Mouse (Mus musculus): Measurements from ENCODE around the gene Mllt10. TPM values are rescaled to one million over a fixed set of nuclear protein-coding genes. Genes with fewer than 3 reads are reported as not detected.
A peak's percentile ranks its signal among the peaks of the same experiment; 100 is the strongest.

Mllt10 gene
- 10 to 100 TPM; 26.7 to 44.6 (median 37.8) TPM for polyA plus RNA-seq (2017; shearing (Covaris generic))

GRCm38 (mm10) chr2:18055016-18055928 lies at the start of gene Mllt10:
Gene Mllt10 (plus strand): TSS chr2:18055237.
- no peak for ATAC-seq

- no peak for ATAC-seq
Observed at GRCm38 (mm10) chr2:18011226-18011625, 43.8 kb upstream of the Mllt10 start.

DNA sequence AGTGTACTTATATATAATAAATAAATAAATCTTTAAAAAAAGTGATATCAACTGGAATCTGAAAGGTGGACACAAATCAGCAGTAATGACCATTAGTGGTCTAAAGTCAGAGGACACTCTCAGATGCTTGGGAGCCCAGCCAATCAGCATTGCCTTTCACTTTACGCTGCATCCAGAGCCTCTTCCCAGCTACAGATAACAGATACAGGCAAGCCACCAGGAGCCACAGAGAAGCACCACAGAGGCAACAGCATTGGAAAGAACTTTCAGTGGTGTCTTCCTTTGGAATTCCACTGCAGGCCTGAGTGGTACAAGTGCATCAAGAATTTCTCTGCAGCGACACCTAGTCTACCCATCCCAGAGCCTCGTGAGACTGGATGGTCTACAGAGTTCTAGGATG lies 42.2 kb upstream of the Mllt10 start:
- ATAC-seq, result no peak

DNA sequence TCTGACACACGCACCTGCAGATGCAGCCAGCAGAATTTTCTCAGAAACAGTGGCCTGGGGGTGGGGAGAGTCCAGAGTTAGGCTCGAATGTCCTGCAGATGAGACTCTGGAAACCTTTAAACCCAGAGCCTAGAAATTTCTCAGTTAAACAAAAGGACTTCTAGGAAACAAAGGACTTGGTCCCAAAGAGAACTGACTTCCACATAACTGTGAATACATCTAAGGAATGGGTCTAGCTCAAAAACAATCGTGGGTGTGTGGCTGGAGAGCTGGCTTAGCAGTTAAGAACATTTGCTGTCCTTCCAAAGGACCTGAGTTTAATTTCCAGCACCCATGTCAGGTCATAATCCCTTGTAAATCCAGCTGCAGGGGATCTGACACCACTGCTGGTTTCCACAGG lies 39.5 kb upstream of the Mllt10 start:
- ATAC-seq, result no peak

DNA sequence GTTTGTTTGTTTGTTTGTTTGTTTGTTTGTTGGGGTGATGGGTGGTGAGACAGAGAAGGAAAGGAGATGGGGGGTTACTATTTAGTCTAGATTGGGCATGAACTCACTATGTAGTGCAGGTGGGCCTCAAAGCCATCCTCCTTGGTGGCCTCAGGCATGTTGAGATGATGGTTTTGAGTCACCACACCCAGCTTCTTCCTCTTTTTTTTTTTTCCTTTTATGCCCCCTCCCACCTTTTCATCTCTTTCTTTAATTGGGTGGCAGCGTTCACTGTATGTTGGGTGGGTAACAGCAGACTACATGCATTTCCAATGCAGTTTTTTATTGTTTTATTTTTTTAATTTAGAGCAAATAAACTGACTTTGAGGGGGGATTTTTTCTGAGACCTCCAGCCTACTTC lies 38.4 kb upstream of the Mllt10 start:
- ATAC-seq, result no peak

DNA sequence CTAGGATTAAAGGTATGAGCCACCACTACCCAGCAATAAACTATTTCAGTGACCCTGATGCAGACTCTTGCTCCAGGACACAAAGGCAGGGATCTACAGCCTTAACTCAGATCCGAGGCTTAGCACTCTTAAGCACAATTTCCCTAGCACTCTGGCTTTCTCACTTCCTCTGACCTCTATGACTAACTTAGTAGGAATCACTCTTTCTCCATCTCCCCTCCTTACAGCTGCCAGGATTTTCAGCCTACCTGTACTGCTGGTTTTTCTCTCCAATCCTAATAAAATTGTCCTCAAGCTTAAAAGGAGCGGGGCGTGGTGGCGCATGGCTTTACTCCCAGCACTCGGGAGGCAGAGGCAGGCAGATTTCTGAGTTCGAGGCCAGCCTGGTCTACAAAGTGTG lies 37.7 kb upstream of the Mllt10 start:
- no peak for ATAC-seq

DNA sequence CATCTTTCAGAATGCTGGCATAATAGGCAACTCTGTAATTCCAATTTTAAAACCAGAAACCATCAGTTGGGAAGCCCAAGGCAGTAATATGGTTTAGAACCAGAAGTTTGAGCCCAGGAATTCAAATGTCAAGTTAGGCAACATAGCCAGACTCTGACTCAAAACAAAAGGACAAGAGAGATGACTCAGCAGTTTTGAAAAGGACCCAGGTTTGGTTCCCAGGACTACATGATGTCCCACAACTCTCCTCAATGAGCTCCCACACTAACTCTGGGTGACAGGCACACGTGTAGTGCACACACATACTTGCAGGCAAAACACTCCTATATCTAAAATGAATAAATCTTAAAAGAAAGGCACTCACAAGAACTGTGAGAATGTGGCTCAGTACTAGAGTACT lies 35.9 kb upstream of the Mllt10 start:
- no peak for ATAC-seq

- no peak for ATAC-seq
Observed at GRCm38 (mm10) chr2:18022886-18023285, 32.2 kb upstream of the Mllt10 start.

DNA sequence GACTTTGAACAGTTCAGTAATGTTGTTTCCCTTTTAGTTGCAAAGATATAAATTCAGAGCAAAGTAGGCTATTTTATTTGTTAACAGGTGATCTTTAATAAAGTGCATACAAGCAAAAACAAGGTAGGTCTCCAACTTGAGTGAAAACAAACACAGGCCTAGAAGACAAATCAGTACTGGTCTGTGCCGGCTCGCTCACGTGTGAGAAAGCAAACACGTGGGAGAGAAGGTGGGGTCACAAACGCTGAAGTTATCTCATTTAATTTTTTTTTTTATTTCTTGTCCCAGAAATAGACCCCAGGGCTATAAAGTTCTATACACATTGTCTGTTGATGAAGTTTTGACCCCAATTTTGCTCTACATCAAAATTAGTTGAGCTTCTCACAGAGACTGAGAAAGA lies 29.9 kb upstream of the Mllt10 start:
- ATAC-seq, result no peak

DNA sequence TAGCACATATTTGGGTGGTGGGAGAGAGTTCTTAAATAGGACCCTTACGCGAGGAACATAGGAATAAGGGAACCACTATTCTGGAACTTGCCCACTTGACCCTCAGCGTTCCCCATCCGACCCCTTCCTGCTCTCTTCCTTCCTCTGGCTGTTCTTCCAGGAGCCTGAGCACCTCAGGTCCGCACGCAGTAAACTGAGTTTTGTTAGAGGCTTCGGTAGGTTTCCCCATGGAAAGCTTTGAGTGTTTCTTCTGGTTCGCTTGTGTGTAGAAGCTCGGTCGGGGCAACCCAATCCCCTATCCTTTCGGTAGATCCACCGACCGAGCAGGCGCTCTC lies 29.3 kb upstream of the Mllt10 start:
- no peak for ATAC-seq

DNA sequence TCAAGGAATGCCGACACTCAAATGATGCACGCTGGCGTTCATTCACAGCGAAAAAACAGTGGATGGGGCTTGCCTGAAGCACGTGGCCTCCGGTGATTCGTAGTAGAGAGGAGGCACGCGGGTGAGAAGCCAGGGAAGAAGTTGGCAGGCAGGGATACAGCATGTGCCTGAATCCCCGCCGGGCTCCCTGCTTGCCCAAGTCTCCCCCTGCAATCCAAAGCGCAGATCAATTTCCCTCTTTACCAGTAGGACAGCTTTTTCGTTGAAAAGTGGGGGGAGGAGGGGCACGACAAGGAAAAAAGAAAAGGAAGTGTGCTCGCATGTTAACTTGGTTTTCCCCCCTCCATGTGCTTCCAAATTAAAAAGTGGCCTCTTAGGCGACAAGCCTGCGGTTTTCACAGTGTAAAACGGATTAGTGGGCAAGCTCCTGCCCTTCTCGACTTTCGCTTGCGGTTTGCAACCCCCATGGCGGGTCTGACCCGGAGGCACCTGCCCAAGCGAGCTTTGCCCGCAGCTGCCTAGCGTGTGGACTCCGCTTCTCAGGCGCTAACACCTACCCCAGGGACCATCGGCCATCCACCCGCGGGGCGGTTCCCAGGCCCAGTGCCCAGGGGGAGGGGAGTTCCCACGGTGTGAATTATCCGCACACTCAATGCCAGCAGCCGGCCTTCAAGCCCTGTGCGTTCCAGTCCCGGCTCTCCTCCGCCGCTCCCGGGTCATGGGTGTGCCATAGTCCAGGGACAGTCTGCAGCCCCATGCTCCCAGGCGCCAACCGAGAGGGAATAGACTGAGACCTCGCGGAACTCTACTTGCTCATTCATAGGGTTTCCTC lies 28.7 kb upstream of the Mllt10 start:
- ATAC-seq, result no peak

- ATAC-seq, result peak; percentile 84
Observed at GRCm38 (mm10) chr2:18027448-18028139, 27.4 kb upstream of the Mllt10 start.

- peak; percentile 20 for ATAC-seq
Observed at GRCm38 (mm10) chr2:18028140-18029021, 26.7 kb upstream of the Mllt10 start.

- ATAC-seq, result no peak
Observed at GRCm38 (mm10) chr2:18029656-18030055, 25.4 kb upstream of the Mllt10 start.

DNA sequence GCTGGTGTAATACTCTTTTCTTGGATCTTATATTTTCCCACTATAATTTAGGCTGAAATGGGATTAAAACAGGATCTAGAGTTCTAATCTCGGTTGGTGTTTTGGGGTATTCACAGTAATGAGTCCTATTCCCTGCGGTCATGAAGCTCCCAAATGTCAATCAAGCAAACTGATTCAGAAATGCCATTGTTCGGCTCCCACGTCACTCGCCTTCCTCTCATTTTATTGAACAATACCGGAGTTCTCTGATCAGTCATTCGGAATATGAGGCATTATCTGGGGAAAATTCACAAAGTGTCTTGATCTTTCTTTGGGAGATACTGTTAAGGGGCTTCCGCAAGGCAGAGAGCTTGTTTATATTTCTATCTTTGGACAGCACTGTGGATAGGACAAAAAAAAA lies 24.5 kb upstream of the Mllt10 start:
- no peak for ATAC-seq

DNA sequence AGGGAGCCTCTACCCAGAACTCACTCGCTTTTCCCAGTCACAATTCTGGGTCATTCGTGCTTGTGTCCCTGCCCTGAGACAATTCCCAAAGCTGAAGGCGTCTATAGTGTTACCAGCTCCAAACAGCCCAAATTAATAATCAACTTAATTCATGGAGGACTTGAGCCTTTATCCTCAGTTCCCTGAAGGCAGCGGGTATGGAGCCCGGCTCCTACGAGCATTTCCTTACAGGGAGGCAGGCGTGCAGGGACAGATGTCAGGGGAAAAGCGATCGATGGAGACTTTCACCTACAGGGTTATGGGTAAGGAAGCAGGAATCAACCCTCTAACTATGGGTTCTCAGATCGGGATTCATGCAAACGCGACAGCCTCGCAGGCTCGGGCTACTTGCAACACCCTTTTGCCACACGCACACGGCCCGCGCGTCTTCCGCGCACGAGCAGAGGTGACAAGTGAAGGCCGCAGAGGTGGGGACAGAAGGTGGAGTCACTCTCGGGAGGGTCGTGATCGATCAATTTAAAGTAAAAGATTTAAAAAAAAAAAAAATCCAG lies 23.7 kb upstream of the Mllt10 start:
- no peak for ATAC-seq

DNA sequence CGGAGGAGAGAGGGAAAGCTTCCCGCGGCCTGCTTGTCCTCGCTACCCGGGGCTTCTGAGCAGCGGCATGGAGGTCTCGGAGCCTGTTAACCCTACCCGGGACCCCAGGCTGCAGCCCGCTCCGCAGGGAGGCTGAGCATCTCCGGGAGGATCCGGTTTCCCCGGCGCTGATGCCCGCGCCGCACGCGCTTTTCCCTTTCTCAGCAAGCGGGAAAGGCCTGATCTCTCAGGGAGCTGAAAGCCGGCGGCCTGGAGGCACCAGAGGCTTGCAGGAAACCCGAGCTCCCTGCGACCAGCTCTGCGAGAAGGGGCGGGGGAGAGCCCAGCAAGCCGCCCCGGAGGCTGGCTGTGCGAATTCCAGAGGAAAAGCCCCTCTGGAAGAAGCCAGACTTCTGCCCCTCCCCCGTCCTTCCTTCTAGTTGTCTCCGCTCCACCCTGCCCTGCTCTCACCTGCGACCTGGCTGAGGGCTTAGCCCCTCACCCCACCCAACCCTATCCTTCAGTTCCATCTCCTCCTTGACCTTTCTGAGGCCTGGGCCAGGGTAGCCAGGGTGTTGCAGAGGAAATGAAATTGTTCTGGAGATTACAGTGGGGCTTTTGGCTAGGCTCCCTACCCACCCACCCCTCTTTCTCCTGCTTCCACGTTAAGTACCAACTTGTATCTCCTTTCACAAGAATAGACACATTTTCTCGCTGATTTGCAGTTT lies 23.1 kb upstream of the Mllt10 start:
- no peak for ATAC-seq

GRCm38 (mm10) chr2:18032538-18032895 lies 22.5 kb upstream of the Mllt10 start:
- ATAC-seq, result no peak

GRCm38 (mm10) chr2:18033166-18034108 lies 21.6 kb upstream of the Mllt10 start:
- no peak for ATAC-seq
